Mouse (Mus musculus) liver, postnatal 0 days (tissue): ENCODE data around the gene Trim2.

Experiments used
- CTCF ChIP-seq: sonication (generic); IDR thresholded peaks from 2 replicates; pipeline ENCODE4 v1.5.1; 2016; ENCODE audit warnings: antibody characterized with exemption, low read depth
- EP300 ChIP-seq: IDR thresholded peaks from 2 replicates; pipeline ENCODE4 v1.6.1; 2016; ENCODE audit warnings: antibody characterized with exemption, low read depth, mild to moderate bottlenecking

GRCm38 (mm10) chr3:84271058-84271457 is 35.6 kb downstream of the Trim2 start:
- TF ChIP-seq CTCF (no peak), EP300 (no peak)
